8 mouse cellular contexts compared by ENCODE assay signal in genomic region chr3:30508930-30509910, GRCm38 (mm10). TPM values are rescaled to one million over a fixed set of nuclear protein-coding genes. Genes with fewer than 3 reads are reported as not detected.
DNase-seq lines count a peak whose midpoint lies in the region; ATAC-seq and TF ChIP-seq lines count a peak whose summit lies in the region.

No protein-coding gene starts in this region.

- 1% methylated on average over 50 of the region's 55 CpGs for WGBS in heart, embryonic 10.5 days
- 2% methylated on average over 50 of the region's 55 CpGs for whole genome bisulfite sequencing in kidney, adult 2 months
- 1% methylated on average over 39 of the region's 55 CpGs for WGBS in lung, embryonic 14.5 days
- WGBS in small intestine, adult 2 months, result 1% methylated on average over 46 of the region's 55 CpGs

- no peak for TF ChIP-seq CTCF in kidney, adult 2 months (conservative IDR thresholded peaks at IDR 0.05; ENCODE audit: insufficient read depth, insufficient read length, low read depth, low read length)
- peak; percentile 17; the same call in 1 of the 2 replicates for TF ChIP-seq CTCF in lung, embryonic 14.5 days (IDR thresholded peaks at IDR 0.05; ENCODE audit: low read depth)
- TF ChIP-seq CTCF in small intestine, adult 2 months (IDR thresholded peaks at IDR 0.05; ENCODE audit: extremely low read depth, insufficient read length, insufficient replicate concordance, low read depth, low read length), result no peak

- peak overlapping the region; percentile 78 for H3K4me2 ChIP-seq in lung, embryonic 14.5 days

- peaks cover 37% of the 10 kb centered on the region for H3K4me1 ChIP-seq in heart, embryonic 10.5 days
- H3K4me1 ChIP-seq in kidney, adult 2 months (ENCODE audit: control insufficient read depth, insufficient read depth, low read length), result 0 out of 2 replicates have a peak, but pooled peaks cover 2% of the 10 kb centered on the region
- H3K4me1 ChIP-seq in lung, embryonic 14.5 days (ENCODE audit: insufficient read depth), result peaks cover 7% of the 10 kb centered on the region; the same call in 1 of the 2 replicates
- H3K4me1 ChIP-seq in small intestine, adult 2 months (ENCODE audit: control insufficient read depth, insufficient read depth, insufficient read length, low read length), result peaks cover 12% of the 10 kb centered on the region

- intact Hi-C loops in left cerebral cortex, postnatal 36 days (cut with DNase I), result loop anchor here (2.0 kb wide), 1 partner anchor 290 kb away; no protein-coding TSS in a partner anchor

- H3K36me3 ChIP-seq in heart, embryonic 10.5 days, result no peaks in the 10 kb centered on the region
- no peaks in the 10 kb centered on the region for H3K36me3 ChIP-seq in kidney, adult 2 months (ENCODE audit: control insufficient read depth, insufficient read depth, low read length)
- H3K36me3 ChIP-seq in lung, embryonic 14.5 days (ENCODE audit: insufficient read depth), result no peaks in the 10 kb centered on the region
- no peaks in the 10 kb centered on the region for H3K36me3 ChIP-seq in small intestine, adult 2 months (ENCODE audit: control insufficient read depth, insufficient read depth, low read length)

- peak overlapping the region; percentile 89 for H3K9ac ChIP-seq in lung, embryonic 14.5 days

- peak; percentile 28 for ATAC-seq in lung, embryonic 14.5 days (ENCODE audit: insufficient read depth)

- peak overlapping the region; percentile 94 for H3K27ac ChIP-seq in heart, embryonic 10.5 days
- peak overlapping the region; percentile 96 for H3K27ac ChIP-seq in kidney, adult 2 months (ENCODE audit: insufficient read depth, low read depth, low read length)
- H3K27ac ChIP-seq in lung, embryonic 14.5 days (ENCODE audit: low read depth), result peak overlapping the region; percentile 97
- no peak overlapping the region for H3K27ac ChIP-seq in small intestine, adult 2 months (ENCODE audit: insufficient read depth, low read depth, low read length)

- peak; percentile 49 for DNase-seq in Muller cell, postnatal 12 days (ENCODE audit: inconsistent ontology term)
- peak; percentile 77 for DNase-seq in embryo, embryonic 10 days (ENCODE audit: low spot score)
- DNase-seq in heart, embryonic 10.5 days (ENCODE audit: low spot score), result peak; percentile 78
- peak; percentile 71 for DNase-seq in kidney, adult 2 months
- DNase-seq in lung, embryonic 14.5 days, result peak; percentile 73
- no peak for DNase-seq in left cerebral cortex, postnatal 36 days (ENCODE audit: low spot score in 2 of 2)
- no peak for DNase-seq in layer of hippocampus, adult 18-20 months (ENCODE audit: low spot score in 2 of 2)

- H3K4me3 ChIP-seq in heart, embryonic 10.5 days, result peak overlapping the region; percentile 76
- H3K4me3 ChIP-seq in kidney, adult 2 months (ENCODE audit: insufficient read depth, low read depth, low read length), result peak overlapping the region; percentile 55
- peak overlapping the region; percentile 66 for H3K4me3 ChIP-seq in lung, embryonic 14.5 days (ENCODE audit: low read depth, low read length)
- peak overlapping the region; percentile 65 for H3K4me3 ChIP-seq in small intestine, adult 2 months (ENCODE audit: low read depth, low read length)

- H3K27me3 ChIP-seq in heart, embryonic 10.5 days (ENCODE audit: insufficient read depth, poor library complexity, severe bottlenecking), result peaks cover 53% of the 10 kb centered on the region
- peaks cover 1% of the 10 kb centered on the region; the same call in 1 of the 2 replicates for H3K27me3 ChIP-seq in kidney, adult 2 months (replicated peaks; ENCODE audit: control insufficient read depth, insufficient read depth, low read length)
- peaks cover 50% of the 10 kb centered on the region for H3K27me3 ChIP-seq in lung, embryonic 14.5 days (ENCODE audit: insufficient read depth, low read length)
- peaks cover 84% of the 10 kb centered on the region for H3K27me3 ChIP-seq in small intestine, adult 2 months (ENCODE audit: control insufficient read depth, insufficient read depth, low read length)

- TF ChIP-seq POLR2A in kidney, adult 2 months (IDR thresholded peaks at IDR 0.05; ENCODE audit: low read depth, low read length), result no peak
- TF ChIP-seq POLR2A in small intestine, adult 2 months (IDR thresholded peaks at IDR 0.05; ENCODE audit: low read depth, low read length), result no peak

- H3K9me3 ChIP-seq in heart, embryonic 10.5 days, result no peaks in the 10 kb centered on the region
- no peaks in the 10 kb centered on the region for H3K9me3 ChIP-seq in lung, embryonic 14.5 days (ENCODE audit: low read depth, low read length)

RNA-seq across cellular contexts. Expression of gene Mecom, which starts 38.6 kb away (rescaled TPM):
- polyA plus RNA-seq in heart, embryonic 10.5 days (2016; fragmentation: Nextera tagmentation; extraction: Ambion mirVana), result 28.4 and 40.3 TPM in 2 replicates
- polyA plus RNA-seq in kidney, adult 2 months (2012; rRNA removed), result 12.9 and 16.1 TPM in 2 replicates
- 74.0 and 77.5 TPM in 2 replicates for polyA plus RNA-seq in lung, embryonic 14.5 days (2014; fragmentation: Nextera tagmentation; extraction: Ambion mirVana)
- 2.6 and 2.8 TPM in 2 replicates for polyA plus RNA-seq in small intestine, adult 2 months (2012; rRNA removed)
- total RNA-seq in left cerebral cortex, postnatal 36 days (2021), result 1 to 10 TPM; 2.2 to 5.0 TPM
- 1 to 10 TPM; 2.4 to 3.1 TPM for total RNA-seq in layer of hippocampus, adult 18-20 months (2021)

Comparison
In these comparisons a context has a peak if more than half of its experiments do, and no peak if none do; other contexts are left out.
1. DNase-seq: peak in Muller cell, postnatal 12 days (single experiment), embryo, embryonic 10 days (single experiment), heart, embryonic 10.5 days (single experiment), kidney, adult 2 months (single experiment) and lung, embryonic 14.5 days (single experiment); none in left cerebral cortex, postnatal 36 days (0 of 2) and layer of hippocampus, adult 18-20 months (0 of 2).
2. Peak in every context shown above with its lines, with median percentiles within 50 percentile points of each other: H3K4me3 ChIP-seq.